Mouse (Mus musculus) left cerebral cortex, postnatal 4 days (tissue): ENCODE data around the gene Il11ra1. TPM values are rescaled to one million over a fixed set of nuclear protein-coding genes. Genes with fewer than 3 reads are reported as not detected.
"Not testable (repeated sequence)": the region's sequence is repeated elsewhere in the genome, so short reads cannot be mapped to it uniquely, and the experiment has no call there.

ENCODE experiments used
- DNase-seq: peaks from one replicate; pipeline ENCODE4 v3.0.0-alpha.2; 2022
- intact Hi-C: fragments of 180-260 bp; cut with DNase I; formaldehyde crosslinking; loops from one replicate; pipeline ENCODE4 v1.15.1; 2025
- total RNA-seq, 2 experiments: library from RNA; stranded (reverse); gene quantifications; 2 replicates each; pipeline ENCODE4 v1.2.3; 2021

Il11ra1 gene
- total RNA-seq, 2 experiments from 2014 or later, result 17.8 to 20.7 TPM

DNA sequence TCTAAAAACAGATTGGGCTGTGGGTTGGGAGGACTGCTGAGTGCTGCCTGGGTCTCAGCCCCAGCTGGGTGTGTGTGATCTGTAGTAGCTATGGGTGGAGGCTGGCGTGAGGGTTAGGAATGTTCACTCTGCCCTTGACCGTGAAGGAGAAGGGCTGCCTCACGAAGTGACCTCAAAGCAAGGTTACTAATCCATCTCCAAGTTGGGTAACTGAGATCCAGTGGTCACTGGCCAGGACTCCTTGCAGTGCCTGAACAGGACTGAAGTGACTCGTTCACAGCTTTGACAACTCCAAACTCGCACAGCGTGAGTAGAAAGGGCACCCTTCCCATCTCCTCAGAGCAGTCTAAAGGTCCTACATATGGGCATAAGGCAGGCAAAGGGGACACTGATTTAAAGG lies 20.9 kb upstream of the Il11ra1 start:
- no peak for DNase-seq
- intact Hi-C loops, result no loop called here

DNA sequence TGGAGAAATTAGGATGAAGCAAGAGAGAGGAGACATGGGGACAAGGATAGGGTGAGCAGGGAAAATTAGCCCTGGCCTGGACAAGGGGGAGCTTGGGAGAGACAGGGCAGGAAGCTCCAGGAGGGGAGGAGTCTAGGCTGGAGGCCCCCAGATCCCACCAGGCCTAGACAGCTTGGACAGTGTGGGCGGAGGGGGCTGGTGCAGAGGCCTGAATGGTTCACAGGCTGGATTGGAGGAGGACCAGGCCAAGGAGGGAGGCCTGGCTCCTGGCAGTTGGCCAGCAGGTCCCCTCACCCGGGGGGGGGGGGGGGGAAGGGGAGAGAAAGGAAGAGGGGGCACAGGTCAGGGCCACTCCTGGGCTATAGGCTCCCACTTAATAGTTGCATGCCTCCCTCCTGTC lies 20.5 kb upstream of the Il11ra1 start:
- intact Hi-C loops, result no loop called here
- no peak for DNase-seq

DNA sequence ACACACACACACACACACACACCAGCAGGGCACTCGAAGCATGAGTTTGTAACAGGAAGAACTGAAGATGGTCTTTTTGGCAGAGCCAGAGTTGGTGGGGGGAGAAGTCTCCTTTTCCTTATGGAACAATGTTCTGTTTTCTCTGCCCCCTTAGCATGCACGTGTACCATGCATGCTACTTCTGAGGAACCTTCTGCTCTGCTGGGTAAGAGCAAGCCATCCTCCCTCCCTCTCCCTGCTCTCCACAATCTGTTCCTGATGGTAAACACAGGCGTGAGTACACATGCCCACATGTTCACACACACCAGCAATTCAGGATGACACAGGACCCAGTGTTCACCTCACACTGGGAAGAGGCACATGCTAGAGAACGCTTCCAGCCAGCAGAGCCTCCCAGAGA lies 18.6 kb upstream of the Il11ra1 start:
- DNase-seq, result no peak
- intact Hi-C loops, result no loop called here

DNA sequence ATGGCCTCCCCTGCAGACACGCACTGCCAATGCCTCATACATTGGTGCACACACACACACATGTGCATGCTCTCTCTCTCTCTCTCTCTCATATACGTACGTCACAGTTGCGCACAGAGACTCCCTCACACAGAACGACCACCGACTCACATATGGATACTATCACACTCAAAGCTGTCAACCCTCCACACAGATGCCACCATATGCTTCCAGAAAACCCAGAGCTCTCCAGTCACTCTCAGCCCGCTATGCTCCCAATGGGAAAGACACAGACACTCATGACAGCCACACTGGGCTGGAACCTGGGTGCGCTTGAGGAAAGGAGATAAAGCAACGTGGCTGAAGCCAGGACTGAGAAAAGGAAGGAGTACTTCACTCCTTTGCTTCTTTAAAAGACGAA lies 17.8 kb upstream of the Il11ra1 start:
- intact Hi-C loops, result no loop called here
- DNase-seq, result no peak

DNA sequence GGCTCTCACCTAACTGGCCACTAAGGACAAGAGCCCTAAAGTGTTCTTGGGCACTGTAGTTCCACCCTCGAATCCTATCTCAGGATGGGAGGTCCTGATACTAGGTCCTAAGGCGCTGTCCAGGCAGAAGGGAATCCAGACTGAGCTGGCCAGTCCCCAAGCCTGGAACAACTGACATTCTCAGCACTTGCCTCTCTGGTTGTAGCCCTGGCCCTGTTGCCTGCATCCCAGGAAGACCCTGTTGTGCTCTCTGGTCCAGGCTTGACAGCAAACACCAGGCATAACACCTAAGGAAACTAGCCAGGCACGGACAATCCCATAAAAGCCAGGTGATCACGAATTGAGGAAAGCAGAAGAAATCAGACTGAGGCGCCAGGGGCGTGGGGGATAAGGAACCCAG lies 17.0 kb upstream of the Il11ra1 start:
- no peak for DNase-seq
- intact Hi-C loops, result no loop called here

DNA sequence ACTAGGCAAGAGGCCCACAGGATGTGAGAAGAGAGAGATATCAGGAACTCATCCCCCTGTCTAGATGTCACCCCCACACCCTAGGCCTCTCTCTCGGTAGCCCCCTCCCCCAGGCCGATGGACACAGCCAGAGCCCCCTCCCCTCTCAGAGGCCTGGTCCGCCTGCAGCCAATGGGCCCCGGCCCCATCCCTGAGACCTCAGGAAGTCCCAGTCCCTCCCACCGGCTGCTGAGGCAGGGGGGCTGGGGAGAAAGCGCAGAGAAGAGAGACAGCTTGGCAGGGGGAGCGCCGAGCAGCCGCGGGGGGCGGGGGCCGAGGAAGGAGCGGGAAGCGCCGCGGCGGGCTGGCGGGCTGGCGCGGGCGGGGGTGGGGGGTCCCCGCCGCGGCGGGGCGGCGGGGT lies 16.5 kb upstream of the Il11ra1 start:
- intact Hi-C loops, result not testable (repeated sequence)
- DNase-seq, result peak; percentile 44

DNA sequence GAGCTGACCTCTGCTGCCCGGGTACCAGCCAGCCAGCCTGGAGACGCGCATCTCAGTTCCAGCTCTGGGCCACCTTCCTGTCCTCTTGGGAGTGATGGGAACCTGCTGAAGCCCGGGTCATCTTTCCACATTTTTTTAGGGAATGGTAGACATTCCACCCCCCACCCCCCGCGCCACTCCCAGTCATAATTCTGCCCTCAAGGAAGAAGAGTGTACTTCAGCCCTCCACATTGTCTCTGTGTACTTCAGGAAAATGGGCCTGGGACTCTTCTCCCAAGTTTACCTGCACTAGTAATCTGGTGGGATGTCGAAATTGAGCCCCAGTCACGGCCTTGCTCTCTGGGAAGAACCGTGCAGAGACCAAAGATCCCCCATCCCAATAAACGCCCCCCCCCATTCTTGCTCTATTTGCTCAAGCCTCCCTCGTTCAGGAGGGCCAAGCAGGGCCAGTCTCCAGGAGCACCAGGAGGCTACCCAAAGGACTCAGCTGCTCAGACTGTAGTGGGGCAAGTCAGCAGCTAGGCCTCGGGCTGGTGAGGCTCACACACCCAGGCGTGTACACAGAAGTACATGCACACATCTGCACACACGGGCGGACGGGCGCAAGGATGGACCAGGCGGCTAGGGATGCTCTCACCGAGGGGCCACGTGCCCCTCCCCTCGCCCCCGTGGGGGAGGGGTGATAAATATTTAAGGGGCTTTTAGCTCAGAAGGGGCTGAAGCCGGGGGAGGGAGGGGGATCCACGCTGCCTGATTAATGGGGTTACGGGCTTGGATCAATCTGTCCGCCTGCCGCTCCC lies 15.5 kb upstream of the Il11ra1 start:
- intact Hi-C loops, DNase-seq: not testable (repeated sequence)

DNA sequence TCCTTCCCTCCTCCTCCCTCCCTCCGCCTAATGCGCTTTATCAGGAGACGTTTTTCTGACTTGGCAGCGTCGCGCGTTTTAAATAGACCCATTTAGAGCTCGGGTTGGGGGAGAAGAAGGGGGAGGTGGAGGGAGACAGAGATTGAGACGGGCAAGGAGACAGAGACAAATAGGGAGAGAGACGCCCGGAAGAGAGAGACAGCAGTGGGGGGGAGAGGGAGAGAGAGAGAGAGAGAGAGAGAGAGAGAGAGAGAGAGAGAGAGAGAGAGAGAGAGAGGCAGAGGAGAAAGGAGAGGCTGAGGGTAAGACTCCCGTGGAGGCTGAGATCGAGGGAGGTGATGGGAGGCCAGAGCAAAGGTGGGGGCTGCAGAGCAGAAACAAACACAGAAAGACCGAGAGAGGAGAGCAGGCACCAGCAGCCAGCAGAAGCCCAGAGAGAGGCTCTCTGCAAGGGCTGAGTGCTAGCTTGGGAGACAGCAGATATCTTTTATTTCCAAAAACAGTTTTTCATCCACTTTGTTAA lies 14.8 kb upstream of the Il11ra1 start:
- intact Hi-C loops, DNase-seq: not testable (repeated sequence)

DNA sequence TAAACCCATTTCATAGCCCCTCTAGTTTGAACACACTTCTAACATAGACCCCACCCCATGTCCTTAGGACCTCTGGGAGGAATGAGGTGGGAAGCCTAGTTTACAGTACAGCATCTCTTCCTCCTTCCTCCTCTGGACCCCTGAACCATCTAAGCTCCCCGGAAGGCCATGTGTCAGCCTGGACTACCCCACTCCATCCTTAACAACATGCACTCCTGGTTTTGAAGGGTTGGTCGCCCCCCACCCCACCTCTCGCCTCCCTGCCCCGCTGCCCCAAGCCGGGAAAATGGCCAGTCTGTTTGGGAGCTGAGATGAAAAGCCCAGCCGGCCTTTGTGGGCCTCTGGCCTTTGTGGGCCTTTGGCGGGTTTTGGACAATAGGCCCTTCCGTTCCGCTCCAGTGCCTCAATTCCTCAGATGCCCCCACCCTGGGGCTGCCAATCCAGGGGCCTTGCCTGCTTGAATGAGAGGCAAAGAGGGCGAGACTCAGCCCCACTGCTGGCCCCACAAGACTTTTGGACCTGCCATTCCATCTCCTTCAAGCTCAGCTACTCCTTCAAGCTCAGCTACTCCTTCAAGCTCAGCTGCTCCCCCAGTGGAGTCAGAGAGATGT lies 13.8 kb upstream of the Il11ra1 start:
- DNase-seq, result peak; percentile 20
- intact Hi-C loops, result not testable (repeated sequence)

DNA sequence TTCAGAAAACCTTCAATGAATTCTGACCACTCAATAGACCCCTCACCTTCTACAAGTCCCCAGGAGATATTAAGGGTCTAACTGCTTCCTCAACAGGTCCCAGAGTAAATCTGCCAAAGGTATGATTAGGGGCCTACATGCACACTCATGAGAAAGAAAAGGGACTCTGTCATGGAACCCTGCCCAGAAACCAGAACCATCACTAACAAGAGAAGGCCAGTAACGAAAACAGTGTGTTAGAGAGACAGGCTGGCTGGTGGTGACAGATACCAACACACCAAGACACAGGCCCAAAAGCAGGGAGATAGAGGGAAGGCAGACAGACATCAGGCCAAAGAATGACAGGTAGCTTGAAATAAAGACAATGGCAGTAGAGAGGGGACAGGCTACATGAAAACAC lies 11.2 kb upstream of the Il11ra1 start:
- DNase-seq, intact Hi-C loops: not testable (repeated sequence)

DNA sequence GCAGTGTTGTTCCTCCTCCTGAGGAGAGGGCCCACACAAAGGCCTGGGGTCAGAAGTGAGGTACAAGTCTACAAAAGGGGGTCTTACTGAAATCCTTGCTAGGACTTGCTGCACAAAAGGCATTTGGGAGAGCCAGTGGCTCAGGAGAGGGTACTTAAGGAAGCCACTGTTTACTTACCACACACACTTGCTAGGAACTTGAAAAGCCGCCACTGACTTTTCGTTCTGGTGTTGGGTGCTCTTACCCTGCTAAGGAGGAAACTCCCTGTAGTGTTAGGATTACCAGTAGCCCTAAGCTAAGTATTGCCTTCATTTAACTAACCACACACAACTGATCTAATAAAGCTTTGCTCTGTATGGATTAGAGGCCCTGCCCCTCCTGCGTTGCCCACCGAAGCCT lies 9.8 kb upstream of the Il11ra1 start:
- intact Hi-C loops, DNase-seq: not testable (repeated sequence)

DNA sequence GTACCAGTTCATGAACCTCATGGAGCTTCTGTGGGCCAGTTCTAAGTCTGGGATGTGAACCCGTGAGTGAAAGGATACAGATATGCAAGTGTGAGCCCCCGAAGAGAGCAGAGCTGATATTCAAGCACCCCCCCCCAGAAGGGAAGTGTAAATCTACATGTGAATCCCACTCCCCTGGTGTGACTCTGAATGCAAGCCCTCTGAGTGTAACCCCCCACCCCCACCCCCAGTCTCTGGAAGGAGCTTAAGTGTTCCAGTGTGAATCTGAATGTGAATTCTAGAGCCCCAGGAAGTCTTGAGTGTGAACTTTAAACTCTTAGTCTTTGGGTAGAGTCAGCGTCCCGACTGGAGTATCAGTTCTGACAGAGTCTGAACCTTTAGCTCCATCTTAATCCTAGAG lies 6.3 kb upstream of the Il11ra1 start:
- DNase-seq, intact Hi-C loops: not testable (repeated sequence)

DNA sequence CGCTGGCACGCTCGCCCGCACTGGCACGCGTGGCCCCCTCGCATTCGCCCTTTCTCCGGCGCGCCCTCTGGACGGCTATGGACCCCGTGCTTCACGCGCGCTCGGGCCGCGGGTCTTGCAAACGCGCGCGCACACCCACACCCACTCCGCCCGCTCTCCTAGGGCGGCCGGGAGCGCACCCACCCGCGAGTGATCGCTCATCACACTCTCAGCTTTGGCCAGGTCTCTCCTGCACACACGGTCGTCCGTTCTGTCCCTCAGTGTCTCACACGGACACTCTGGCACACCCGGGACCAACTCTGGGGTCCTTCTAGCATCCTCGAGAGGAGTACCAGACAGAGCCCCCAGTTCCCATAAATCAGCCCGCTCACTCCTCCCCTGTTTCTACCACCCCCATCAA lies 4.0 kb upstream of the Il11ra1 start:
- DNase-seq, intact Hi-C loops: not testable (repeated sequence)

DNA sequence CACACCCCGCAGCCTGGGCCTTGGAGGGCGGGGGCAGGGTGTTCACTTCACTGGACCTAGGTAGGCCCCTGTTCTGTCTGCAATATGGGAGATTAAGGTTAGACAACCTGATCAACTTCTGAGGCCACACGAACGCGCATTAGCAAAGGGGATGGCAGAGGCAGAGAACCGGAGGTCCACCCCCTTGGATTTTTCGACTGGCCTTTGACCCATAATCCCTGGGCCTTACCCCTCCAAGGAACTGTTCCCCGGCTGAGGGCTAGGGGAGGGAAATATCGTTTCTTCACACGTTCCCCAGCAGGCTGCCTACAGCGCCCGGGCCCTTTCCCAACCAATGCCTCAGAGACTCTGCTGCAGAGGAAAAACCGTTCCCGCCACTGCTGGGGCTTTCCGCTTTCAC lies 3.3 kb upstream of the Il11ra1 start:
- DNase-seq, intact Hi-C loops: not testable (repeated sequence)

DNA sequence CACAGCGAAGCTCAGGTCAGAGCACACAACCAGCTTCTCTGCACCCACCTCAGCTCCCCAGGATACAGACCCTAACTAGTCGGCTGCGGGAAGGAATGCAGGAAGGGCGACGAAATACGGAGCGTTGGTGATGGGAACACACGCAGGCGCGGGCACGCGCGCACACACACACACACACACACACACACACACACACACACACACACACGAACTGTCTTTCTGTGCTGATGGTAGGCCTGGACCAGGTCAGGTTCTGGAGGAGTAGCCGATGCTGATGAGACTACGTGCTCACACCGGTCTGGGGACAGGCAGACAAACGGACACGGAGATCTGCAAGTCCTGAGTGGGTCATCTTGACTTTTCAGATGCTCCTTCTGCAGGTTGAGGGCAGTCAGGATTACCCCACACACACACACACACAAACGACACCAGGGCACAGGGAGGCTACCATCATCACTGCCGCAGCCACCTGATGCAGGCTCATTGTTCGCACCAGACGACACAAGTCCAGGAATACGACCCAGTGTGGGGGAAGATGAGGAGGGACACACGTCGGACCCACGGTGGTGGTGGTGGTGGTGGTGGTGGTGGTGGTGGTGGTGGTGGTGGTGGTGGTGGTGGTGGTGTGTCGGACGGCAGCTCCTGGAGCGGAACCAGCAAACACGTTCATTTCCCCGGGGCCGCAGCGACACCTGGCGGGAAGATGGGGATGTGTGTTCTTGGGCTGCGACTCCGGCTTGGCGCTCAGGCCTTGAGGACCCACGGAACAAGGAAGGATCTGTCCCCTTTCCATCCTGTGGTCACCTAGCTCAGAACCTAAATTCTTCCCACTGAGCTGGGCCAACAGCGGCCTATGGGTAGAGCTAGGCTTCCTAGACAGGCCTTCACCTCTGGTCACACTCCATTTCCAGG lies 2.6 kb upstream of the Il11ra1 start, which contains the start of gene Cntfr:
Gene Cntfr, minus strand, starts transcription at position 160 of the 912 bp plus-strand sequence.
- intact Hi-C loops, result not testable (repeated sequence)
- DNase-seq, result peak; percentile 86

DNA sequence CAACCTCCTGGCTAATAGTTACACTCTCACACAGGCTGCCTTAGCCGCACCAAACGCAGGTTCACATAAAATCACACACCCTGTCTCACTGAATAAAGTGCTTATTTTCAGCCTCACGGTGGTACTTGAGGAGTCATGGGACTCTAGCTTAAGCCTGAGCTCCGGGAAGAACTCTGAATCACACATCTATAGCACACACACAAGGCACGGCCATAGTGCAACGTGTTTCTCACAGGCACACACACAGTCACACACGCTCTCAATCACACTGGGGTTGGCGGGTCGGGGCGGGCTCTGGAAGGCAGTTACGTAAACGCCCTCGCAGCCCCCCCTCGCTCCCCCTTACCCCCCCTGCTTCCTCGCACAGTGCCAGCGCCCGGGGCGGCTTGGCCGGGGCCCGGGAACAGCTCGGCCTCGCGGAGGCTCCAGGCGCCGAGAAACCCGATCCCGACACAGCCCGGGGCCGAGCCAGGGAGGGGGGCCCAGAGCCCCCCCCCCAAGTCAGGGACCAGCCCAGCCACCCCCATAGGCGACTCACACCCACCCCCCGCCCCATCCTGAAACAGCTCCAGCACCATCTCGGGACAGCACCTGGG lies 1.3 kb upstream of the Il11ra1 start:
- peak; percentile 56 for DNase-seq

DNA sequence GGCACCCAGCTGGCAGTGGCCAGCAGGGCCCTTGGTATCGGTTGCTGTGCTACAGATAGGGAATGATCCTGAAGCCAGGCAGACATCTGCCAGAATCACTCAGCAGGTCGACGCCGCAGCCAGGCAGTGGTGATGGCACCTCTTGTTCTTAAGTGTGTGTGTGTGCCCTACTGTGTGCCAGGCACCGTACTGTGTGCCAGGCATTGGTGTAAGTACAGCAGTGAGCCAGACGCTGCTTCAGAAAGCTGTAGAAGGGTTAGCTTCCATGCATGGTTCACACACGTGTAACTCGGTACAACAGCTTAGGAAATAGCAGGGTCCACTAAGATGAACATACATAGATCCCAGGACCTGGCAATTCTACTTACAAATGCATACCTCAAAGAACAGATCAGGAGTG lies 435 bp downstream of the Il11ra1 start:
- intact Hi-C loops, result loop anchor here (10.0 kb wide), 1 partner anchor 645 kb away; no protein-coding TSS in a partner anchor
- not testable (repeated sequence) for DNase-seq

More for the DNA sequence above, 1.3 kb upstream of the Il11ra1 start:
- intact Hi-C loops, result not testable (repeated sequence)

DNA sequence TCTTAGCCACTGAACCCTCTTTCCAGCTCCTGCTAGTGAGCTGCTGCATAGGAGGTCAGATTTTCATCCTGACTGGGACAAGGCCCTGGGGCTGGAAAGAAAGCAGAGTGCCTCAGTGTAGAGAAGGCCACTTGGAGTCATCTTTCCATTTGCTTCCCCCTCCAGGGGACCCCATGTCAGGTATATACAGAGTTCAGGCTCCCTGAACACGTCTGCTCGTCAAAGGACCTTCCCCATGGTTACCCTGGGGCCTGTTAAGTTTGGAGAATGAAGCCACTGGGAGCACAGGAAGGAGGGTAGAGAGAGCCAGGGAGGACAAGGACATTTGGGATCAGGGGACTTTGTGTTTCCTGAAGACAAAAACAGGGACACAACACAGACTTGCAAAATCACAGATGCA lies 2.4 kb downstream of the Il11ra1 start:
- intact Hi-C loops, result loop anchor here (10.0 kb wide), 1 partner anchor 647 kb away; no protein-coding TSS in a partner anchor
- DNase-seq, result not testable (repeated sequence)

DNA sequence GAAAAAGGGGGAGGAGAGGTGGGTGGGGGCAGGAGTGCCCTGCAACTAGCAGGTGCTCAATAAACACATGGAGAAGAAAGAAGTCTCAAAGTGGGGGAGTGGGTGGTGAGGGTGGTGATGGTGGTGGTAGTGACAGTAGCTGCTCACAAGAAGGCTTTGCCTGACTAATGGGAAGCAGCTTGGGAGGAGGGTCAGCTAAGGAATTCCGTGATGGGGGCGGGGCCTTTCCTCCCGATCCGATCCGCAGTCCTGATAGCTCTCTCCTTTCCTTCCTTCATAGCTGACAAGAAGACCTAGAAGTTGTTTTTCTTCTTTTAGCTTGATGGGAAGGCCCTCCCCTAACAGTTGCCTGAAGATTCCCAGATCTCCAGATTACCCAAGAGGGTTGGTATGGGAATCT lies 4.9 kb downstream of the Il11ra1 start:
- intact Hi-C loops, result loop anchor here (5.0 to 10.0 kb wide), 2 partner anchors 237 to 650 kb away; partner anchors contain the start of gene Nudt2
- DNase-seq, result no peak
